Mouse (Mus musculus) small intestine, adult 2 months (tissue): ENCODE measurements at regions not wholly inside any gene's neighbourhood (a gene's known extent, or its start where the extent isn't known, plus 50 kb on each side); places are given as distances from the start of the nearest gene placed in this dataset.

ENCODE experiments used
- CTCF ChIP-seq: fragments of 200-500 bp; IDR thresholded peaks from 2 replicates; pipeline ENCODE4 v1.5.1; 2012; ENCODE audit warnings: low read depth, mild to moderate bottlenecking, control low read depth, inconsistent platforms, low read length, moderate library complexity, mixed read lengths; ENCODE audit not compliant: insufficient replicate concordance, insufficient read length; ENCODE audit errors: extremely low read depth
- POLR2A ChIP-seq: fragments of 200-500 bp; IDR thresholded peaks from 2 replicates; pipeline ENCODE4 v1.6.1; 2012; ENCODE audit warnings: low read depth, mild to moderate bottlenecking, control low read depth, inconsistent platforms, low read length, moderate library complexity

- TF ChIP-seq CTCF, result no peak
- no peak for TF ChIP-seq POLR2A
These were observed 334.5 kb upstream of the Klf12 start for GRCm38 (mm10) chr14:100618793-100619655.
